Mouse (Mus musculus) limb, embryonic 15.5 days (tissue): ENCODE results near the gene Gm42715. TPM values are rescaled to one million over a fixed set of nuclear protein-coding genes. Genes with fewer than 3 reads are reported as not detected.
"Not testable (repeated sequence)": the region's sequence is repeated elsewhere in the genome, so short reads cannot be mapped to it uniquely, and the experiment has no call there.

Experiments used
- ATAC-seq: fragments of 200-750 bp; cut with Nextera tagmentation; 2 replicates; pipeline ENCODE4 v1.8.0; 2017; ENCODE audit warnings: low read depth, moderate TSS enrichment; ENCODE audit not compliant: insufficient number of reproducible peaks, low FRiP score, low TSS enrichment
- H3K27ac ChIP-seq: fragments of 300-500 bp; sonication (generic); 2 replicates; pipeline ENCODE4 v1.5.1; 2015; ENCODE audit warnings: moderate library complexity, mild to moderate bottlenecking, inconsistent platforms
- H3K27me3 ChIP-seq: fragments of 300-500 bp; sonication (generic); 2 replicates; pipeline ENCODE4 v1.6.1; 2015; ENCODE audit warnings: inconsistent platforms
- H3K36me3 ChIP-seq: fragments of 300-500 bp; sonication (generic); 2 replicates; pipeline ENCODE4 v1.6.1; 2015; ENCODE audit warnings: inconsistent platforms
- H3K4me1 ChIP-seq: fragments of 300-500 bp; sonication (generic); 2 replicates; pipeline ENCODE4 v1.6.1; 2015; ENCODE audit warnings: inconsistent platforms
- H3K4me2 ChIP-seq: fragments of 300-500 bp; sonication (generic); 2 replicates; pipeline ENCODE4 v1.6.1; 2015; ENCODE audit warnings: mild to moderate bottlenecking, inconsistent platforms
- H3K4me3 ChIP-seq: fragments of 300-500 bp; sonication (generic); 2 replicates; pipeline ENCODE4 v1.5.1; 2015; ENCODE audit warnings: mild to moderate bottlenecking, inconsistent platforms
- H3K9ac ChIP-seq: fragments of 300-500 bp; sonication (generic); 2 replicates; pipeline ENCODE4 v1.6.1; 2015; ENCODE audit warnings: inconsistent platforms
- H3K9me3 ChIP-seq: fragments of 300-500 bp; sonication (generic); 2 replicates; pipeline ENCODE4 v1.6.1; 2016; ENCODE audit warnings: inconsistent platforms
- WGBS: fragments of 180-500 bp; shearing (Covaris S2); methylation state at CpG from one replicate; pipeline ENCODE4 v1.1.7; 2015; 5-methylcytosine and 5-hydroxymethylcytosine counted together
- polyA plus RNA-seq: library from polyadenylated mRNA; unstranded; fragments of >200 nt; fragmentation: Nextera tagmentation; extraction: Ambion mirVana; gene quantifications from 2 replicates; pipeline ENCODE4 v1.2.1, GENCODE M21; 2015

Gene Gm42715
- polyA plus RNA-seq, 1 experiment from 2014 or later = 13.1 TPM

DNA sequence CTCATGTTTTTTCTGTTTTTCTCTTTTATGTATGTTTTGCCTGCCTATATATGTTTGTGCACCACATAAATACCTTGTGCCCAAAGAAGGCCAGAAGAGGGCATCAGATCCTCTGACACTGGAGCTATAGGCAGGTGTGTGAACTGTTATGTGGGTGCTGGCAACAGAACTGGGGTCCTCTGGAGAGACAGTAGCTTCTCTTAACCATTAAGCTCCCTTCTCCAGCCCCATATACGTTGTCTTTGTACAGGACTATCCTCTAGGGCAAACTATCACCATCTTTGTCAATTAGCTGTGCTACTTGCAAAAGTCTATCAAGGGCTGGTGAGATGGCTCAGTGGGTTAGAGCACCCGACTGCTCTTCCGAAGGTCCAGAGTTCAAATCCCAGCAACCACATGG, 11.1 kb upstream of the Gm42715 start:
- Histone ChIP-seq H3K9me3 (no peaks in the 10 kb centered on the region), H3K27ac (no peak overlapping the region), H3K27me3 (no peaks in the 10 kb centered on the region), H3K4me1 (peaks cover 5% of the 10 kb centered on the region; the same call in 1 of the 2 replicates), H3K4me3 (no peak overlapping the region), H3K9ac (no peak overlapping the region), H3K36me3 (no peaks in the 10 kb centered on the region), H3K4me2 (no peak overlapping the region)
- 95% methylated on average over 3 of the region's 3 CpGs for WGBS
- no peak for ATAC-seq

DNA sequence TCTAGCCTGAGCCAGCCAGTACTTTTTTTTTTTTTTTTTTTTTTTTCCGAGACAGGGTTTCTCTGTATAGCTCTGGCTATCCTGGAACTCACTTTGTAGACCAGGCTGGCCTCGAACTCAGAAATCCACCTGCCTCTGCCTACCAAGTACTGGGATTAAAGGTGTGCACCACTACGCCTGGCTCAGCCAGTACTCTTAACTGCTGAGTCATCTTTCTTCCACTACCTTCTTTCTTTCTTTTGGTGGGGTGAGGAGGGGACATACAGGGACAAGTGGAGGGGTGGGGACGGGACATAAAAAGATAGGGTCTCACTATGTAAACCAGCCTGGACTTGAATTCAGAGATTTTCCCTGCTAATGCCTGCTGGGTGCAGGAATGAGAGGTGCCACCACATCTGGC, 9.6 kb upstream of the Gm42715 start:
- not testable (repeated sequence) for H3K4me2 ChIP-seq, H3K4me3 ChIP-seq, H3K27me3 ChIP-seq, ATAC-seq, H3K9ac ChIP-seq, H3K36me3 ChIP-seq, H3K27ac ChIP-seq, H3K9me3 ChIP-seq
- peaks cover 14% of the 10 kb centered on the region for H3K4me1 ChIP-seq
- WGBS = 86% methylated on average over 4 of the region's 4 CpGs

DNA sequence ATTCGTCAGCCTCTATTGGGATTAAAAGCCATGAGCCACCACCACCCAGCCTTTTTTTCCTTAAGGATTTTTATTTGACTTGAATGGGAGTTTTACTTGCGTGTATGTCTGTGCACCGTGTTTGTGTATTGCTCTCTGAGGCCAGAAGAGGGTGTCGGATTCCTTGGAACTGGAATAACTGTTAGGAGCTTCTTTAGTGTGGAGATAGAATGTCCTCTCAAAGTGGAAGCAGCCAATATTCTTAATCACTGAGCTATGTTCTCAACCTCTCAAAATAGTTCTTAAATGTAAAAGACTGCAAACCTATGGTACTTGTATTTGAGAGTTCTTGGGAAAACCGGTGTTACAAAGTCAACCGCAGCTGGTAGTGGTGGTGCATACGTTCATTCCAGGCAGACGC, 8.1 kb upstream of the Gm42715 start:
- no peak overlapping the region for H3K9ac ChIP-seq
- 30% methylated on average over 8 of the region's 8 CpGs for WGBS

DNA sequence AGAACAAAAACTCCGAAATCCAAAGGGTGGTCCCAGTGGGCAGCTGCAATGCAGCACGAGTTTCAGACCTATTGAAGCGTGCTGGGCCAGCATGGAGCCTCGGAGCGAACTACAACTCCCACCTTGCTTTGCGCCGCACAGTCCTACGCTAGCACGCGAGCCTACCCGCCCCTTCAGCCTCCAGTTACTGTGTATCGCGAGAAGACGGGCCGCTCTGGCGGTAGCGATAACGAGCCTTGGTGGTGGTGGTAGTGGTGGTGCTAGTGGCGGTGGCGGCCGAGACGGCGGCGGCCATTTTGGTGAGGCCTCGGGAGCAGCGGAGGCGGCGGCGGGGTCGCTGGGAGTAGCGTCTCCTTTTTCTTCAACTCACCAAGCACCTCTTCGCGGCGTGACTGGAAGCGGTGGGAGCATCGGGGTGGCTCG, 7.6 kb upstream of the Gm42715 start, which contains the start of gene Srcap:
Gene Srcap (plus strand): TSS at position 176 of the 423 bp plus-strand sequence.
- H3K4me2 ChIP-seq = peak within 1 kb of the TSS; percentile 56
- WGBS = under 1% methylated on average over 37 of the region's 37 CpGs
- peak within 1 kb of the TSS; percentile 99 for H3K27ac ChIP-seq
- no peaks in the 10 kb centered on the region for H3K9me3 ChIP-seq
- H3K36me3 ChIP-seq = peaks cover 19% of the 10 kb centered on the region
- H3K4me1 ChIP-seq = peaks cover 14% of the 10 kb centered on the region
- no peaks in the 10 kb centered on the region for H3K27me3 ChIP-seq
- H3K4me3 ChIP-seq = peak within 1 kb of the TSS; percentile 82
- H3K9ac ChIP-seq = peak within 1 kb of the TSS; percentile 87
- ATAC-seq = peak; percentile 97

More for the DNA sequence above, 8.1 kb upstream of the Gm42715 start:
- Histone ChIP-seq H3K4me3 (peak overlapping the region; percentile 82), H3K27me3 (no peaks in the 10 kb centered on the region), H3K27ac (peak overlapping the region; percentile 99), H3K9me3 (no peaks in the 10 kb centered on the region), H3K36me3 (peaks cover 14% of the 10 kb centered on the region), H3K4me2 (peak overlapping the region; percentile 38), H3K4me1 (peaks cover 14% of the 10 kb centered on the region)
- no peak for ATAC-seq

DNA sequence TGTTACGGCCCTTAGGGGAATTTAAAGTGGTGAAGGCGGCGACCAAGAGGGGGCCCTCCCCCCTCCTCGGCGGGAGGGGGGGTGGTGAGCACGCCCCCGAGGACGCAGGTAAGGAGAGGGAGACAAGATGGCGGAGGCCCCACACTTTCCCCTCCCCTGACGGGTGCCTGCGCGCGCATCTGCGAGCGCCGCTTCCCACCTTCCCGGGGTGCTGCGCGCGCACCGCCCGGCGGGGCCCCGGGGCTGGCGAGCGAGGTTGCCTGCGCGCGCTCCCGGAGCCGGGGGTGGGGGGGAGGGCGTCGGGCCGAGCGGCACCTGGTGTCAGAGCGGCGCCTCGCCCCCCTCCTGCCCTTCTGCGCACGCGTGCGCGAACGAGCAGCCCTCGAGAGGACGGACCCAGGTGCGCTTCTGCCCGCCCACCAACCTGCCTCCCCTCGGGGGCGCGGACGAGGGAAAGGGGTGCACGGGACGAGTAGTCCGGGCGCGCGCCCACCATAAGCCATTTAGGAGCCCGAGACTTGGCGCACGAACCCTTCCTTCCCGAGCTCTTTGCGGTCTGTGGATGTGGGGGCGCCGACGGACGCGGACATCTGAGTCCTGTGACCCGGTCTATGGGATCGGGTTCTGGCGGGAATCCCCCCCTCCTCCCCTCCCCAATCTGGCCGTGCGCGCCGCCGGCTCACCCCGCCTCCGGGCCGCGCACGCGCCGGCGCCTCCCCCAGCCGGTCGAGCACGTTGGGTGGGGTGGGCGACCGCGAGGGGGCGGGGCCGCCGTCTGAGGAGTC, 7.0 kb upstream of the Gm42715 start:
- ATAC-seq = peak; percentile 90
- WGBS = under 1% methylated on average over 59 of the region's 93 CpGs
- H3K27ac ChIP-seq = peak overlapping the region; percentile 99

DNA sequence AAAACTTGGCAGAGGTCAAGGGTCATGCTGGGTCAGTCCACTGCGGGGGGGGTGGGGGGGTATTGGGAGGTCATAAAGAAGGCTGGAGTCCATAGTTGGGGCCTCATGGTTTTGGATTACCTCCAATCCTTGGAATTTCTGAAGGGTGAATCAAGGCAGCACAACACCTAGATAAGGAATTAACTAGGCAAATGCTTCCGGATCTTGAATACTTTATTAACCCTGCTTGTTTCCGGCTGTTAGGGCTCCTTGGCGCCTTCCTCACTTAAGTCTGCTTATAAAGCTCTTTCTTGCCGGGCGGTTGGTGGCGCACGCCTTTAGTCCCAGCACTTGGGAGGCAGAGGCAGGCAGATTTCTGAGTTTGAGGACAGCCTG, 6.4 kb upstream of the Gm42715 start:
- H3K4me2 ChIP-seq = peak overlapping the region; percentile 56
- peaks cover 14% of the 10 kb centered on the region for H3K4me1 ChIP-seq
- ATAC-seq = no peak
- peak overlapping the region; percentile 87; the same call in 1 of the 2 replicates for H3K9ac ChIP-seq
- peak overlapping the region; percentile 99 for H3K27ac ChIP-seq
- peak overlapping the region; percentile 82 for H3K4me3 ChIP-seq
- no peaks in the 10 kb centered on the region for H3K9me3 ChIP-seq
- 26% methylated on average over 8 of the region's 8 CpGs for WGBS
- H3K36me3 ChIP-seq = peaks cover 25% of the 10 kb centered on the region
- no peaks in the 10 kb centered on the region for H3K27me3 ChIP-seq

More for the DNA sequence above, 7.0 kb upstream of the Gm42715 start:
- Histone ChIP-seq H3K4me1 (peaks cover 14% of the 10 kb centered on the region), H3K9ac (peak overlapping the region; percentile 87), H3K4me2 (peak overlapping the region; percentile 56), H3K9me3 (no peaks in the 10 kb centered on the region), H3K36me3 (peaks cover 25% of the 10 kb centered on the region), H3K27me3 (no peaks in the 10 kb centered on the region), H3K4me3 (peak overlapping the region; percentile 82)

DNA sequence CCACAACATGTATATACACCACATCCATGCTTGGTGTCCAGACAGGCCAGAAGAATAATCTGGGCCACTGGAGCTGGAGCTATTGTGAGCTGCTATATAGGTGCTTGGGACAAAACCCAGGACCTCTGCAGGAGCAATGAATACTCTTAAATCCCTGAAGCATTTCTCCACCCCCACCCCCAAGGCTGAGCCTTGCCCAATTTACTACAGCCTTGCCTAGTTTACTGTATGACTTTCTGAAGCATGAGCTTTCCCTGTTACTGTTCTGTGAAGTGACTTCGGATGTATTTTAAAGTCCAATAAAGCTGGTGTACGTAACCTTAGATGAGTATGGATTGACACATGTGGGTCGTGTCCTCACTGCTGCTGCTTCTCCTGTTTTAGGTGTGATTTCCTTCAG, 5.6 kb upstream of the Gm42715 start:
- WGBS = 58% methylated on average over 3 of the region's 3 CpGs
- Histone ChIP-seq H3K36me3 (peaks cover 31% of the 10 kb centered on the region), H3K4me3 (peak overlapping the region; percentile 82; the same call in 1 of the 2 replicates), H3K27me3 (no peaks in the 10 kb centered on the region), H3K9ac (no peak overlapping the region), H3K9me3 (no peaks in the 10 kb centered on the region), H3K27ac (0 out of 2 replicates have a peak overlapping the region, but pooled peaks have one; percentile 99), H3K4me1 (peaks cover 14% of the 10 kb centered on the region), H3K4me2 (peak overlapping the region; percentile 56; the same call in 1 of the 2 replicates)
- no peak for ATAC-seq

DNA sequence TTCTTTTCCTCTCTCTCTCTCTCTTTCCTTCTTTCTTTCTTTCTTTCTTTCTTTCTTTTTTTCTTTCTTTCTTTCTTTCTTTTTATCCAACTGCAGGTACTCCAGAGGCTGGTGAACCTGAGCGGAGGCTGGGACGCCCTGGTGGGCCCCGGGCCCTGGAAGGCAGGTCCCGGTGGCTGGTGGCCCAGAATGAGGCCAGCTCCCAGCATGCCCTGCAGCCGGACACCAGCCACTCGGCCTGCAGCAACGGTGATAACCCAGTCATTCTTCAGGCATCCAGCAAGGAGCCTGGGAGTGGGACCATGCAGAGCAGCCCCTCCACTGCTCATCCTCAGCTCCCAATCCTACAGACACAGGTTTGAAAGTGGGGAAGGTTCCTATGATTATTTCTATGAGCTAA, 3.5 kb upstream of the Gm42715 start:
- no peak for ATAC-seq
- Histone ChIP-seq H3K27me3 (no peaks in the 10 kb centered on the region), H3K27ac (no peak overlapping the region), H3K4me1 (peaks cover 14% of the 10 kb centered on the region), H3K9me3 (no peaks in the 10 kb centered on the region), H3K4me3 (no peak overlapping the region), H3K4me2 (no peak overlapping the region), H3K36me3 (peaks cover 46% of the 10 kb centered on the region), H3K9ac (no peak overlapping the region)
- WGBS = 93% methylated on average over 7 of the region's 7 CpGs

DNA sequence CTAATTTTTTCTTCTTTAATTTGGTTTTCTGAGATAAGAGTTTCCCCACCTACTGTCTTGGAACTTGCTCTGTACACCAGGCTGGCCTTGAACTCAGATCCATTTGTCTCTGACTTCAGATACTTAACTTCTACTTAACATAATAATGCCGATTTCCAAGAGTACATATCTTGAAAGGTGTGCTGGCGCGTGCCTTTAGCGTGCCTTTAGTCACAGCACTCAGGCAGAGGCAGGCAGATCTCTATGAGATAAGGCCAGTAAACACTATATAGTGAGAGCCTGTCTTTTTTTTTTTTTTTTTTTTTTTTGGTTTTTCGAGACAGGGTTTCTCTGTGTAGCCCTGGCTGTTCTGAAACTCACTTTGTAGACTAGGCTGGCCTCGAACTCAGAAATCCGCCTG, 3.0 kb upstream of the Gm42715 start:
- Histone ChIP-seq H3K36me3 (peaks cover 51% of the 10 kb centered on the region), H3K9me3 (no peaks in the 10 kb centered on the region), H3K27ac (no peak overlapping the region), H3K9ac (no peak overlapping the region), H3K4me3 (no peak overlapping the region), H3K27me3 (no peaks in the 10 kb centered on the region), H3K4me2 (no peak overlapping the region), H3K4me1 (peaks cover 14% of the 10 kb centered on the region)
- 96% methylated on average over 7 of the region's 7 CpGs for WGBS
- ATAC-seq = no peak

DNA sequence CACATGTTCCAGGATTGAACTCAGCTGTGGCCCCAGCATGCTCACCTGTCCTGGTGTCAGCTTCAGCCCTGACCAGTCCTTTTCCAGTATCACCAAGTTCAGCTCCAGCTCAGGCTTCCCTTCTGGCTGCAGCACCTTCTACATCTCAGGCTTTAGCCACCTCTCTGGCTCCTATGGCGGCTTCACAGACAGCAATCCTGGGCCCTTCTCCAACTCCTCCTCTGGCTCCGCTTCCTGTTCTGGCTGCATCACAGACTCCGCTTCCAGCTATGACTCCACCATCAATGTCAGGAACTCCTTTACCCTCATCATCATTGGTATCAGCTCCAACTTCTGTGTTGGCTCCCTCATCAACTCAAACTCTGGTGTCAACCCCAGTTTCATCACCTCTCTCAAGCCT, 22.3 kb downstream of the Gm42715 start:
- Histone ChIP-seq H3K27ac (no peak overlapping the region), H3K27me3 (no peaks in the 10 kb centered on the region), H3K9me3 (no peaks in the 10 kb centered on the region), H3K4me2 (no peak overlapping the region), H3K4me1 (no peaks in the 10 kb centered on the region), H3K36me3 (peaks cover 91% of the 10 kb centered on the region), H3K4me3 (no peak overlapping the region), H3K9ac (no peak overlapping the region)
- no peak for ATAC-seq
- WGBS = 96% methylated on average over 3 of the region's 3 CpGs

DNA sequence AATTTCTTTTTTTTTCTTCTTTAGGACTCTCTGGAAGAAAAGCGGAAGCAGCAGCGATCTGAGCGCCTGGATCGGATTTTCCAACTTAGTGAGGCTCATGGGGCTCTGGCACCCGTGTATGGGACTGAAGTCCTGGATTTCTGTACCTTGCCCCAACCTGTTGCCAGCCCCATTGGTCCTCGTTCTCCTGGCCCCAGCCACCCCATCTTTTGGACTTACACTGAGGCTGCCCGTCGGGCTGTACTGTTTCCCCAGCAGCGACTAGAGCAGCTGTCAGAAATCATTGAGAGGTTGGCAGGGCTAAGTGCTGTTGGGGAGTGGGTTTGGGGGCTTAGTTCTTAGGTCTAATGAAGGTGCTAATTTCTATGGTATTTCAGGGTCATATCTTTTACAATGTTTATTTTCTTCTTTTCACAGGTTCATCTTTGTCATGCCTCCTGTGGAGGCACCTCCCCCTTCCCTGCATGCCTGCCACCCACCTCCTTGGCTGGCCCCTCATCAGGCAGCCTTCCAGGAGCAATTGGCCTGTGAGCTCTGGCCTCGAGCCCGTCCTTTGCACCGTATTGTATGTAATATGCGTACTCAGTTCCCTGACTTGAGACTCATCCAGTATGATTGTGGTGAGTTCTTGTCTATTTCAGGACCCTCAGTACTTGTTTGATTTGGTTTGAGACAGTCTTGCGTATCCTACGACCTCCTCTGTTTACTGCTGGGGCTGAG, 29.9 kb downstream of the Gm42715 start:
- no peak for ATAC-seq
- Histone ChIP-seq H3K4me2 (no peak overlapping the region), H3K27me3 (no peaks in the 10 kb centered on the region), H3K4me3 (no peak overlapping the region), H3K4me1 (no peaks in the 10 kb centered on the region), H3K27ac (no peak overlapping the region), H3K9me3 (no peaks in the 10 kb centered on the region), H3K36me3 (peaks cover 73% of the 10 kb centered on the region), H3K9ac (no peak overlapping the region)
- WGBS = 86% methylated on average over 15 of the region's 15 CpGs

DNA sequence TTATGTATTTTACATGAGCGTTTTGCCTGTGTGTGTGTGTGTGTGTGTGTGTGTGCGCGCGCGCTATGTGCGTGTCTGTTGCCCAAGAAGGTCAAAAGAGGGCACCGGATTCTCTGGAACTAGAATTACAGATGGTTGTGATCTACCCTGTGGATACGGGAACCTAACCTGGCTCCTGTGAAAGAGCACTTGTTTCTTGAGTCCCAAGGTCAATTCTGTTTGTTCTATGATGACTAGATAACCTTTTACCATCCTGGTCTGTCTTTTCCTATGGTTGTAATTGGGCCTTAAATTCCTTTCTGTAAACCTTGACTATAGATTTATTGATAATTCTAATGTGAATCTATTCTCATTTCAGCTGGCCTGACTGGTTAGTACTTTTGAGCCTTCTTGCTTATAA, 32.2 kb downstream of the Gm42715 start:
- 96% methylated on average over 8 of the region's 8 CpGs for WGBS
- peaks cover 75% of the 10 kb centered on the region for H3K36me3 ChIP-seq
- no peak overlapping the region for H3K27ac ChIP-seq
- H3K9me3 ChIP-seq = no peaks in the 10 kb centered on the region
- no peaks in the 10 kb centered on the region for H3K27me3 ChIP-seq
- no peak overlapping the region for H3K4me2 ChIP-seq
- H3K4me3 ChIP-seq = no peak overlapping the region
- no peak overlapping the region for H3K9ac ChIP-seq
- H3K4me1 ChIP-seq = no peaks in the 10 kb centered on the region
- ATAC-seq = no peak
